Mouse (Mus musculus) limb, embryonic 11.5 days (tissue): ENCODE data around the gene Gm3417. TPM values are rescaled to one million over a fixed set of nuclear protein-coding genes. Genes with fewer than 3 reads are reported as not detected.
"Not testable (repeated sequence)": the region's sequence is repeated elsewhere in the genome, so short reads cannot be mapped to it uniquely, and the experiment has no call there.

ENCODE experiments used
- ATAC-seq: fragments of 200-750 bp; cut with Nextera tagmentation; 2 replicates; pipeline ENCODE4 v1.8.0; 2017; ENCODE audit warnings: low read depth; ENCODE audit not compliant: insufficient number of reproducible peaks, low FRiP score, low TSS enrichment
- DNase-seq: peaks from one replicate; pipeline ENCODE4 v3.0.0-alpha.2; 2015; ENCODE audit warnings: low spot score
- H3K27ac ChIP-seq: fragments of 300-500 bp; sonication (generic); replicated peaks from 2 replicates; pipeline ENCODE4 v1.5.1; 2014; ENCODE audit warnings: low read depth, mild to moderate bottlenecking, low read length
- H3K27me3 ChIP-seq: fragments of 300-500 bp; sonication (generic); 2 replicates; pipeline ENCODE4 v1.6.1; 2014; ENCODE audit warnings: mild to moderate bottlenecking, low read length, mixed read lengths; ENCODE audit not compliant: control insufficient read depth, insufficient read depth
- H3K36me3 ChIP-seq: fragments of 300-500 bp; sonication (generic); 2 replicates; pipeline ENCODE4 v1.6.1; 2014; ENCODE audit warnings: mild to moderate bottlenecking, low read length, moderate library complexity, mixed read lengths; ENCODE audit not compliant: control insufficient read depth, insufficient read depth
- H3K4me1 ChIP-seq: fragments of 300-500 bp; sonication (generic); 2 replicates; pipeline ENCODE4 v1.6.1; 2014; ENCODE audit warnings: low read length, mixed read lengths; ENCODE audit not compliant: control insufficient read depth, insufficient read depth
- H3K4me2 ChIP-seq: fragments of 300-500 bp; sonication (generic); 2 replicates; pipeline ENCODE4 v1.6.1; 2014; ENCODE audit warnings: low read depth, mild to moderate bottlenecking, moderate library complexity; ENCODE audit not compliant: severe bottlenecking
- H3K4me3 ChIP-seq: fragments of 300-500 bp; sonication (generic); 2 replicates; pipeline ENCODE4 v1.5.1; 2014; ENCODE audit warnings: low read depth, low read length
- H3K9ac ChIP-seq: fragments of 300-500 bp; sonication (generic); 2 replicates; pipeline ENCODE4 v1.6.1; 2014; ENCODE audit warnings: mild to moderate bottlenecking, low read length
- H3K9me3 ChIP-seq: fragments of 300-500 bp; sonication (generic); 2 replicates; pipeline ENCODE4 v1.6.1; 2016; ENCODE audit warnings: low read length; ENCODE audit not compliant: control insufficient read depth
- WGBS: fragments of 180-500 bp; shearing (Covaris S2); extraction: QIAGEN DNeasy Blood & Tissue Kit; methylation state at CpG from one replicate; pipeline ENCODE4 v1.1.7; 2014; 5-methylcytosine and 5-hydroxymethylcytosine counted together
- polyA plus RNA-seq: library from polyadenylated mRNA; unstranded; fragments of >200 nt; fragmentation: Nextera tagmentation; extraction: Ambion mirVana; gene quantifications from 2 replicates; pipeline ENCODE4 v1.2.1, GENCODE M21; 2014

The Gm3417 gene
- 0.23 TPM in 1 of 2 replicates, not detected in the other for polyA plus RNA-seq

DNA sequence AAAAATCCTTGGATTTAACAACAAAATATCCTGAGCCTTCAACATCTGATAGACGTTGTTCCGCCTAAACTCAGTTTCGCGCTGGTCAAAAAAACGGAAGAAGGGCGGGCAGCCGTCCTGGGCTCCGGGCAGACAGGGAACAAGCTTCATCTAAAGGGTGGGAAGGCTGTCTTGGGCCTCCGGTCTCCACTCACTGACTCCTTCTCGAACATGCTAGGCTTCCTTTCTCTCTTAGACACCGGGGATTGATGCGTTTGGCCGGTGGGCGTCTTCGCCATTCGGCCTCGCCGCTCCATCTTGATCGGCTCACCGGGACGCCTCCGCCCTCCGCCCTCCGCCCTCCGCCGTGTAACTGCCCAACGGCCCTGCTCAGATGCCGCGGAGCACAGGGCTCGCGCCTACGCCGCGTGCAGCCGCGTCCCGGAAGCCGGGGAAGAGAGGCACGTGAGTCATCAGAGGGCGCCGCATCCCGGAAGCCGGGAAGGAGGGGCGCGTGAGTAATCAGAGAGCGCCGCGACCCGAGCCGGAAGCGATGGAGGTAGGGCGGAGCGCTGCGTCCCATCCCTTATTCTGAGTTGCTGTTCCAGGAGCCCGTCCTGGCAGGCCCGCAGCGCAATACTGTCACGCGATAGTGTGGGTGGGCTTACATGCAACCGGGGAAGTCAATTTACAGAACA, at the start of gene Gm3417, which contains the start of gene 9030025P20Rik:
Gene Gm3417 (minus strand): TSS at position 429 of the 677 bp plus-strand sequence.
Gene 9030025P20Rik (plus strand): TSS at position 107 of the 677 bp plus-strand sequence.
- not testable (repeated sequence) for H3K4me3 ChIP-seq

DNA sequence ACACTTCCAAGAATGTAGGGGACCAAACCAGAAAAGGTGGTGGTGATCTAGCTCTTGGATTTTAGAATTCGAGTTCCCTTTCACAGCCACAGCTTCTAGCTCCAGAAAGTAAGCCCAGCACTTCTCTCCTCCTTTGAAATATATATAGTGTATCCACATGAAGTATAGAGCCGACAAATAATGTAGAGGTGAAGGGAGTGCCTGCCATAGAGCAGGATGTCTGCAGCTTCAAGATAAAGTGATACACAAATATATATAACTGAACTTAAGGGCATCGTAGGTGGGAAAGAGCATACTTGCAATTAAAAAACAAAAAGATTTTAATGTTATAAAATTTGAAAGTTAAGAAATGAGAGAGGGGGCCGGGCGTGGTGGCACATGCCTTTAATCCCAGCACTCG, 46.9 kb upstream of the Gm3417 start:
- H3K4me3 ChIP-seq, H3K9ac ChIP-seq, H3K4me2 ChIP-seq, H3K36me3 ChIP-seq, H3K27ac ChIP-seq, DNase-seq, H3K9me3 ChIP-seq, H3K4me1 ChIP-seq, H3K27me3 ChIP-seq, ATAC-seq: not testable (repeated sequence)
- no CpG with 5 or more reads among the region's 6 CpGs for WGBS

More for the DNA sequence above, at the start of gene Gm3417, which contains the start of gene 9030025P20Rik:
- not testable (repeated sequence) for H3K9ac ChIP-seq, H3K4me1 ChIP-seq, H3K27me3 ChIP-seq, DNase-seq, H3K27ac ChIP-seq, H3K4me2 ChIP-seq, H3K9me3 ChIP-seq, H3K36me3 ChIP-seq
- WGBS: no CpG with 5 or more reads among the region's 60 CpGs
- peak; percentile 95 for ATAC-seq

DNA sequence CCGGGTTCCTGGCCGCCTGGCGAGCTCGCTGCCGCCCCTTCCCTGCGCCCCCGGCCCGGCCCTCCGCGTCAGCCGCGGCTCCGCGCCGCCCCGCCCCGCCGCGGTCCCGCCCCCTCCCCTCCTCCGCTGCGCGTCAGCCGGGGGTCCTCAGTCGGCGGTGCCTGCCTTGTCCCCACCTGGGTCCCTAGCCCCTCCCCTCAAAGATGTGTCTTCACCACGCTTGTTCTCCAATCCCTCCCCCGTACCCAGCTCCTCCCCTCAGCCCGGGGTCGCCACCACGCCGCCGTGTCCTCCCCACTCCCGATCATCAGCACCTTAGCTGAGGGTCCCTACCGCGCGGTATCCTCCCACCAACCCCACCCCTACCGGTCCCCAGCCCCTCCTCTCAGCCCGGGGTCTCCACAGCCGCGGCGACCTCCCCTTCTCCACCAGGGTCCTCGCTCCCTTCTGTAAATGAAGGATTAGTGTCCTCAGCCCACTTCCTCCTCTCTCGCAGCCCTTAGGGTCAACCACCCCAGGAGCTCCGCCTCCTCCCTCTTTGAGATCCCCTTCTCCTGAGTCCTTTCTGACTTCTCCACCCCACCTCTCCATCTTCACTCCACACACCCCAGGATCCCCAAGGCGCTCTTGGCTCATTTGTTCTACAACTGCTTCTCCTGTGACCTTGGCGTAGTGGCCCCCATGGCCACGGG, 46.1 kb upstream of the Gm3417 start:
- H3K9me3 ChIP-seq, H3K27me3 ChIP-seq, H3K27ac ChIP-seq, H3K4me2 ChIP-seq, H3K36me3 ChIP-seq, H3K4me3 ChIP-seq, DNase-seq, H3K4me1 ChIP-seq, H3K9ac ChIP-seq: not testable (repeated sequence)
- ATAC-seq: peak; percentile 90
- no CpG with 5 or more reads among the region's 48 CpGs for WGBS

- H3K36me3 ChIP-seq, DNase-seq, H3K9me3 ChIP-seq, H3K27ac ChIP-seq, H3K27me3 ChIP-seq, H3K9ac ChIP-seq, H3K4me2 ChIP-seq, H3K4me3 ChIP-seq, H3K4me1 ChIP-seq: not testable (repeated sequence)
- WGBS: no CpG with 5 or more reads among the region's 97 CpGs
- peak; percentile 40 for ATAC-seq
These were observed 45.4 kb upstream of the Gm3417 start for GRCm38 (mm10) chr17:15023878-15024492.

DNA sequence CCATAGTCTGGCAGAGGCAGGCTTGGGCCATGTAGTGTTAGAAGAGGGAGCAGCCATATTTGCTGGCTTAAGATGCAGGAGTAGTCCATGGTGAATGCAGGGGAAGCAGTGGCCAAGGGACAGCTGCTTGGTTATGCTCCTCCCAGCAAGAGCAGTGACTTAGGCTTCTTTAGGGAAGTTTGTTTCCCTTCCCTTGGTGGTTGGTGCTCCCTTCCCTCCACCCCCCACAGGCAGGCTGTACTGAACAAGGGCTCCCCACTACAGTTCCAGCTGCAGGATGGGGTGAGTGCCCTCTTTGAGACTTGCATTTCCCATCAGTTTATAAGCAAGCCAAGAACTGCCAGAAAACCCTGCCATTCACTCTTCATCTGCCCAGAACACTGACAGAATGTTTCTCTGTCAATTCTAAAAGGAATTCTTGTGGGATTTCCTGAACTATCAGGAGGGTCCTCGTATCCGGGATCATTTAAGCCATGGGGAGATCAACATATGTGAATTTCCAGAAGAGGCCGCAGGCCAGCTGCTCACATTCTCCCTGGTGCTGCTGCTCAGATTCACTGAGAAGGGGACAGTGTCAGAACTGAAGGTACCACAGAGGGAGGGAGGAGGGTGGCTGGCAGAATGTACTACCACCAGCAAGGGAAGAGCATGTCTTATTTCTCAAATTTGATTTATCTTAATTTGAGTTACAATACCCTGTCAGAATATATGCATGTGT, 43.1 kb upstream of the Gm3417 start:
- 89% methylated on average over 3 of the region's 3 CpGs for WGBS
- ATAC-seq, H3K4me2 ChIP-seq, H3K4me1 ChIP-seq, H3K27me3 ChIP-seq, DNase-seq, H3K9ac ChIP-seq, H3K27ac ChIP-seq, H3K36me3 ChIP-seq, H3K9me3 ChIP-seq, H3K4me3 ChIP-seq: not testable (repeated sequence)

- peak; percentile 95 for ATAC-seq
- no CpG with 5 or more reads among the region's 60 CpGs for WGBS
- DNase-seq, H3K9ac ChIP-seq, H3K4me2 ChIP-seq, H3K36me3 ChIP-seq, H3K27ac ChIP-seq, H3K9me3 ChIP-seq, H3K4me3 ChIP-seq, H3K4me1 ChIP-seq, H3K27me3 ChIP-seq: not testable (repeated sequence)
These were observed 31.3 kb upstream of the Gm3417 start, which contains the start of gene Gm3435 for GRCm38 (mm10) chr17:15009706-15010413. Gm3435 (plus strand) TSS chr17:15010176.

DNA sequence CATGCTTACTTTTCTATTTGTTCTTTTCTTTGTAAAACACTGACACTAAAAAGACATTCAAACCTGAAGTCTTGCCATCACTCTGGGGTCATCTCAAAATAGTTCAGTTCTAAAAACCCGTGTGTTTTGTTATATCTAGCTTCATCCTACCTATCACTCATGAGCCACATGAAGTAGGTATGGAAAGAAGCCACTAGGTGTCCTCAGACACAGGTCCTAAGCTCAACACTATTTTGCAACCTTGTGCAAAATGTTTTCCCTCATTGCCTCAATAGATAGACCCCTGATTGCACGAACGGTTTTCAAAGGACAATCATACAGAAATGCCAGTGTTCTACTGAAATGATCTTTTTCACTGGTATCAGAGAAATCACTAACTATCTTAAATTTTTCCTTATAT, 30.5 kb upstream of the Gm3417 start:
- H3K36me3 ChIP-seq, DNase-seq, H3K27ac ChIP-seq, H3K9ac ChIP-seq, H3K4me2 ChIP-seq, H3K4me1 ChIP-seq, H3K27me3 ChIP-seq, H3K4me3 ChIP-seq, ATAC-seq, H3K9me3 ChIP-seq: not testable (repeated sequence)
- WGBS: no CpG with 5 or more reads among the region's 3 CpGs
